Mouse (Mus musculus) ES-Bruce4 (cell line): ENCODE measurements around the gene Repin1.

ENCODE experiments used
- CTCF ChIP-seq: IDR thresholded peaks from one replicate; pipeline ENCODE4 v1.8.1; 2011; ENCODE audit warnings: low read depth, low read length
- EP300 ChIP-seq: IDR thresholded peaks from 2 replicates; pipeline ENCODE4 v1.6.1; 2011; ENCODE audit warnings: low read depth, low read length; ENCODE audit not compliant: insufficient read depth

- TF ChIP-seq EP300, result no peak
- no peak for TF ChIP-seq CTCF
Observed at GRCm38 (mm10) chr6:48573280-48573679, 20.4 kb upstream of the Repin1 start.
